8 mouse cellular contexts compared by ENCODE assay signal in the genomic region with DNA sequence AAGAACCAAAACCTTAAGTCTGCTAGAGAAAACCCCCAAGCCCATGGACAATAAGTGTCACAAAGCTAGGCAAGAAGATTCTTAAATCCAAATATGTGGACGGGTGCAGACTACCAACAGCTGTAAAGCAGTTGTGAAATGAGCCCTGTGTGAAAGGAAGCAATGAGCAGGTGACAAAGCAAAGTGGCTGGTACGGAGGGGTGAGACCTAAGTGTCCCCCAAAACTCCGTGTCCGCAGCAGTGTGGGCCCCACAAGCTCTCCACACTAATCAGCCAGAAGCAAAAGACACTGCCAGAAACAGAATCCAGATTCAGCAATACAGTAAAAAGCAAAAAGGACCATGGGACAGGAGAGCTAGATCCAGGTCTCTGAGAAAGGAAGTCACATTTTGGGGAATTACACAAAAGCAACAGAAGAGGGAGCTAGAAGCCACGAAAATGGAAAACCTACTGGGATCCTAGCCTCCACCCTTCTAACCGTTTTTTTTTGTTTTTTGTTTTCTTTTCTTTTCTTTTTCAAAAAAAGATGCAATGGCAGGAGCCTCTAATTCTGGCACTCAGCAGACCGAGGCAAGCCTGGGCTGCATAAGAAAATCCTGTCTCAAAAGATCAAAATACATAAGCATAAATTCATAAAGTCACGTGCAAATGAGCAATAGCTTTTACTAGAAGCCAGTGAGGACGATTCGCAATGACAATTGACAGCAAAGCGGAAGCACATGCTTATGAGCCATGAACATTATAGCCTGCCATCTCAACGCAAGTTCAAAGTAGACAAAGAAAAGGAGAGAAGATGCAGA. TPM values are rescaled to one million over a fixed set of nuclear protein-coding genes. Genes with fewer than 3 reads are reported as not detected.
DNase-seq lines count a peak whose midpoint lies in the region; ATAC-seq lines count a peak whose summit lies in the region.

No protein-coding gene starts in this region.

- no peaks in the 10 kb centered on the region for H3K36me3 ChIP-seq in heart, embryonic 11.5 days (ENCODE audit: control insufficient read depth, insufficient read depth, low read length)
- H3K36me3 ChIP-seq in stomach, embryonic 14.5 days (ENCODE audit: control insufficient read depth, insufficient read depth, low read length) = no peaks in the 10 kb centered on the region

- no peaks in the 10 kb centered on the region for H3K9me3 ChIP-seq in heart, embryonic 11.5 days (replicated peaks; ENCODE audit: control insufficient read depth, low read length)
- H3K9me3 ChIP-seq in stomach, embryonic 14.5 days (ENCODE audit: control insufficient read depth, low read depth, low read length) = no peaks in the 10 kb centered on the region

- no peak overlapping the region for H3K27ac ChIP-seq in heart, embryonic 11.5 days (ENCODE audit: low read depth, low read length)
- H3K27ac ChIP-seq in stomach, embryonic 14.5 days (ENCODE audit: low read length) = no peak overlapping the region

- H3K4me2 ChIP-seq in heart, embryonic 11.5 days = peak overlapping the region; percentile 27; the same call in 1 of the 2 replicates
- peak overlapping the region; percentile 12; the same call in 1 of the 2 replicates for H3K4me2 ChIP-seq in stomach, embryonic 14.5 days (replicated peaks; ENCODE audit: low read depth, low read length)

- no peak overlapping the region for H3K4me3 ChIP-seq in heart, embryonic 11.5 days (ENCODE audit: low read depth, low read length)
- H3K4me3 ChIP-seq in stomach, embryonic 14.5 days (ENCODE audit: low read depth, low read length) = no peak overlapping the region

- H3K27me3 ChIP-seq in heart, embryonic 11.5 days (ENCODE audit: control insufficient read depth, insufficient read depth, low read length) = no peaks in the 10 kb centered on the region
- H3K27me3 ChIP-seq in stomach, embryonic 14.5 days (ENCODE audit: control insufficient read depth, insufficient read depth, low read length) = no peaks in the 10 kb centered on the region

- H3K4me1 ChIP-seq in heart, embryonic 11.5 days (ENCODE audit: control insufficient read depth, insufficient read depth, low read length) = no peaks in the 10 kb centered on the region
- H3K4me1 ChIP-seq in stomach, embryonic 14.5 days (ENCODE audit: control insufficient read depth, insufficient read depth, low read length) = no peaks in the 10 kb centered on the region

- DNase-seq in adrenal gland, adult (ENCODE audit: inconsistent age in 2 of 2, low spot score in 1 of 2) = peak; percentile 18 to 71
- no peak for DNase-seq in adrenal gland, adult 8-10 months
- DNase-seq in MN1 (ENCODE audit: low spot score) = peak; percentile 57
- peak; percentile 2 to 26 for DNase-seq in cerebellum, postnatal 36 days
- DNase-seq in kidney, postnatal 10 days = peak; percentile 6

- H3K9ac ChIP-seq in heart, embryonic 11.5 days (ENCODE audit: low read depth, low read length) = no peak overlapping the region
- H3K9ac ChIP-seq in stomach, embryonic 14.5 days (replicated peaks; ENCODE audit: low read depth, low read length) = no peak overlapping the region

- no peak for ATAC-seq in heart, embryonic 11.5 days (replicated peaks; ENCODE audit: insufficient number of reproducible peaks, low FRiP score, low TSS enrichment)
- ATAC-seq in megakaryocyte, adult 5-6 weeks (ENCODE audit: poor library complexity, severe bottlenecking) = peak; percentile 87
- ATAC-seq in stomach, embryonic 14.5 days (ENCODE audit: insufficient number of reproducible peaks, insufficient read depth, low FRiP score, low read depth) = no peak; the same call in 1 of the 2 replicates

- 40% methylated on average over 12 of the region's 12 CpGs for WGBS in heart, embryonic 11.5 days (ENCODE audit: insufficient replicate concordance)
- WGBS in stomach, embryonic 14.5 days = 42% methylated on average over 12 of the region's 12 CpGs

RNA-seq across cellular contexts. Expression of gene Slc7a3, which starts 46.4 kb away (rescaled TPM):
- total RNA-seq in adrenal gland, adult 8-10 months (2022) = 1 to 10 TPM in 2 of 4 experiments, under 1 TPM in 2; 0.42 to 1.5 (median 0.98) TPM
- 0.36 and 0.41 TPM in 2 replicates for polyA plus RNA-seq in heart, embryonic 11.5 days (2014; fragmentation: Nextera tagmentation; extraction: Ambion mirVana)
- total RNA-seq in megakaryocyte, adult 5-6 weeks (2015) = not detected in 2 replicates
- not detected in 2 replicates for total RNA-seq in megakaryocyte, adult 5-6 weeks (2017)
- polyA plus RNA-seq in stomach, embryonic 14.5 days (2014; fragmentation: Nextera tagmentation; extraction: Ambion mirVana) = 3.4 and 4.5 TPM in 2 replicates
